ENCODE assay signal across 9 mouse cellular contexts in genomic region chr13:9350670-9351069, GRCm38 (mm10).
DNase-seq lines count a peak whose midpoint lies in the region; ATAC-seq and TF ChIP-seq lines count a peak whose summit lies in the region.
"Had no signal": no experiment of that assay in that cellular context is flagged by ENCODE, and none has a peak within 500 bp of the region (broad histone marks: within the 10 kb centered on the region; RNA-seq: fewer than 3 reads in every experiment).

No protein-coding gene starts in this region.

- WGBS in forebrain, postnatal 0 days, result 60% methylated on average over 2 of the region's 2 CpGs
- 57% methylated on average over 2 of the region's 2 CpGs for WGBS in forebrain, embryonic 16.5 days
- WGBS in heart, embryonic 15.5 days, result 31% methylated on average over 2 of the region's 2 CpGs
- WGBS in limb, embryonic 14.5 days, result 50% methylated on average over 2 of the region's 2 CpGs
- WGBS in forebrain, embryonic 11.5 days, result 84% methylated on average over 2 of the region's 2 CpGs

- no peaks in the 10 kb centered on the region for H3K27me3 ChIP-seq in forebrain, postnatal 0 days (ENCODE audit: insufficient read depth, low read length)
- H3K27me3 ChIP-seq in forebrain, embryonic 16.5 days (replicated peaks; ENCODE audit: control insufficient read depth, insufficient read depth, low read length), result no peaks in the 10 kb centered on the region
- H3K27me3 ChIP-seq in Patski, result no peaks in the 10 kb centered on the region
- H3K27me3 ChIP-seq in heart, embryonic 15.5 days, result no peaks in the 10 kb centered on the region
- no peaks in the 10 kb centered on the region for H3K27me3 ChIP-seq in limb, embryonic 14.5 days (ENCODE audit: control insufficient read depth, insufficient read depth, low read length)
- H3K27me3 ChIP-seq in forebrain, embryonic 11.5 days (ENCODE audit: control insufficient read depth, insufficient read depth, low read length), result no peaks in the 10 kb centered on the region
- H3K27me3 ChIP-seq: liver, embryonic 13.5 days had no signal

- no peak overlapping the region for H3K9ac ChIP-seq in forebrain, postnatal 0 days
- no peak overlapping the region for H3K9ac ChIP-seq in forebrain, embryonic 16.5 days (replicated peaks; ENCODE audit: low read depth, low read length)
- H3K9ac ChIP-seq in heart, embryonic 15.5 days, result no peak overlapping the region
- no peak overlapping the region for H3K9ac ChIP-seq in limb, embryonic 14.5 days (ENCODE audit: low read depth, low read length, severe bottlenecking)
- no peak overlapping the region for H3K9ac ChIP-seq in forebrain, embryonic 11.5 days (ENCODE audit: low read length)
- H3K9ac ChIP-seq: liver, embryonic 13.5 days had no signal

- H3K4me2 ChIP-seq in forebrain, postnatal 0 days (ENCODE audit: low read depth), result no peak overlapping the region
- H3K4me2 ChIP-seq in forebrain, embryonic 16.5 days (ENCODE audit: low read length), result no peak overlapping the region
- no peak overlapping the region for H3K4me2 ChIP-seq in heart, embryonic 15.5 days
- H3K4me2 ChIP-seq in limb, embryonic 14.5 days (replicated peaks; ENCODE audit: low read depth, low read length, severe bottlenecking), result no peak overlapping the region
- no peak overlapping the region for H3K4me2 ChIP-seq in forebrain, embryonic 11.5 days (ENCODE audit: low read depth, low read length, severe bottlenecking)
- H3K4me2 ChIP-seq: liver, embryonic 13.5 days had no signal

- no peak overlapping the region for H3K4me3 ChIP-seq in forebrain, postnatal 0 days (ENCODE audit: low read depth, low read length)
- H3K4me3 ChIP-seq in forebrain, embryonic 16.5 days (replicated peaks; ENCODE audit: low read length), result no peak overlapping the region
- no peak overlapping the region for H3K4me3 ChIP-seq in heart, embryonic 15.5 days
- no peak overlapping the region for H3K4me3 ChIP-seq in limb, embryonic 14.5 days (replicated peaks; ENCODE audit: low read length)
- no peak overlapping the region for H3K4me3 ChIP-seq in forebrain, embryonic 11.5 days (ENCODE audit: low read depth, low read length)
- H3K4me3 ChIP-seq: liver, embryonic 13.5 days had no signal

- no peak overlapping the region for H3K27ac ChIP-seq in forebrain, postnatal 0 days (ENCODE audit: low read depth, low read length)
- no peak overlapping the region for H3K27ac ChIP-seq in forebrain, embryonic 16.5 days (ENCODE audit: low read length)
- peak overlapping the region; percentile 76 for H3K27ac ChIP-seq in heart, embryonic 15.5 days
- no peak overlapping the region; the same call in 1 of the 2 replicates for H3K27ac ChIP-seq in limb, embryonic 14.5 days (replicated peaks; ENCODE audit: low read depth, low read length)
- H3K27ac ChIP-seq in forebrain, embryonic 11.5 days (ENCODE audit: low read depth, low read length), result no peak overlapping the region
- H3K27ac ChIP-seq: liver, embryonic 13.5 days had no signal

- no peak for TF ChIP-seq CTCF in forebrain, postnatal 0 days (IDR thresholded peaks at IDR 0.05; ENCODE audit: low read depth)
- no peak for TF ChIP-seq CTCF in Patski (IDR thresholded peaks at IDR 0.05)

- no peaks in the 10 kb centered on the region for H3K9me3 ChIP-seq in forebrain, postnatal 0 days (ENCODE audit: low read length)
- no peaks in the 10 kb centered on the region for H3K9me3 ChIP-seq in forebrain, embryonic 16.5 days (ENCODE audit: control insufficient read depth, low read length)
- H3K9me3 ChIP-seq in heart, embryonic 15.5 days (replicated peaks), result no peaks in the 10 kb centered on the region
- no peaks in the 10 kb centered on the region for H3K9me3 ChIP-seq in limb, embryonic 14.5 days (ENCODE audit: control insufficient read depth, low read length)
- no peaks in the 10 kb centered on the region for H3K9me3 ChIP-seq in forebrain, embryonic 11.5 days (ENCODE audit: control insufficient read depth, low read length)
- H3K9me3 ChIP-seq: liver, embryonic 13.5 days had no signal

- H3K36me3 ChIP-seq in forebrain, postnatal 0 days (ENCODE audit: insufficient read depth), result no peaks in the 10 kb centered on the region
- no peaks in the 10 kb centered on the region for H3K36me3 ChIP-seq in forebrain, embryonic 16.5 days (ENCODE audit: control insufficient read depth, insufficient read depth)
- no peaks in the 10 kb centered on the region for H3K36me3 ChIP-seq in heart, embryonic 15.5 days
- no peaks in the 10 kb centered on the region for H3K36me3 ChIP-seq in limb, embryonic 14.5 days (ENCODE audit: control insufficient read depth, insufficient read depth, low read length)
- no peaks in the 10 kb centered on the region for H3K36me3 ChIP-seq in forebrain, embryonic 11.5 days (ENCODE audit: control insufficient read depth, insufficient read depth, low read length)
- H3K36me3 ChIP-seq: liver, embryonic 13.5 days had no signal

- POLR2A ChIA-PET in Patski (lab: Charles Lee), result no interaction called here

- H3K4me1 ChIP-seq in forebrain, postnatal 0 days (ENCODE audit: insufficient read depth), result peaks cover 7% of the 10 kb centered on the region; the same call in 1 of the 2 replicates
- H3K4me1 ChIP-seq in forebrain, embryonic 16.5 days (replicated peaks; ENCODE audit: control insufficient read depth, insufficient read depth, low read length), result peaks cover 23% of the 10 kb centered on the region
- H3K4me1 ChIP-seq in heart, embryonic 15.5 days (replicated peaks), result peaks cover 33% of the 10 kb centered on the region
- peaks cover 11% of the 10 kb centered on the region for H3K4me1 ChIP-seq in limb, embryonic 14.5 days (ENCODE audit: control insufficient read depth, insufficient read depth, low read length)
- H3K4me1 ChIP-seq in forebrain, embryonic 11.5 days (replicated peaks; ENCODE audit: control insufficient read depth, insufficient read depth, low read length), result peaks cover 3% of the 10 kb centered on the region; the same call in 1 of the 2 replicates
- H3K4me1 ChIP-seq: liver, embryonic 13.5 days had no signal

- DNase-seq in forebrain, postnatal 0 days, result peak; percentile 15
- DNase-seq in Patski (ENCODE audit: low read depth, low spot score), result peak; percentile 24
- peak; percentile 87 for DNase-seq in limb, embryonic 14.5 days (ENCODE audit: low spot score)
- no peak for DNase-seq in forebrain, embryonic 11.5 days (ENCODE audit: low spot score)
- no peak for DNase-seq in adrenal gland, adult 18-20 months (ENCODE audit: low spot score in 2 of 2)
- DNase-seq: liver, embryonic 13.5 days had no signal

- CTCF ChIA-PET in Patski (lab: Charles Lee), result interaction anchor here (0.9 to 1.4 kb wide), 3 partner anchors 20 to 165 kb away, joined by 3 to 4 read pairs (median 3); no protein-coding TSS in a partner anchor

- no peak for TF ChIP-seq POLR2A in limb, embryonic 14.5 days (IDR thresholded peaks at IDR 0.05; ENCODE audit: borderline replicate concordance, extremely low read depth, insufficient read depth, insufficient read length)

- in situ Hi-C loops in Patski (cut with MboI; ENCODE audit: low pct_unique_long_range_greater_than_20kb), result no loop called here

- no peak for ATAC-seq in forebrain, postnatal 0 days
- ATAC-seq in forebrain, embryonic 16.5 days, result no peak
- ATAC-seq in Patski, result no peak
- ATAC-seq in heart, embryonic 15.5 days (replicated peaks; ENCODE audit: insufficient number of reproducible peaks, insufficient read depth, low FRiP score, low read depth), result no peak; the same call in 1 of the 2 replicates
- ATAC-seq in limb, embryonic 14.5 days (ENCODE audit: low FRiP score, low read depth), result peak; percentile 75
- ATAC-seq in inflammation-experienced regulatory T-cells, adult 6 months, result no peak
- no peak for ATAC-seq in forebrain, embryonic 11.5 days (replicated peaks; ENCODE audit: low FRiP score)

Comparison
In these comparisons a context has a peak if more than half of its experiments do, and no peak if none do; other contexts are left out.
1. DNase-seq: peak in forebrain, postnatal 0 days (single experiment), Patski (single experiment) and limb, embryonic 14.5 days (single experiment); none in forebrain, embryonic 11.5 days (single experiment) and adrenal gland, adult 18-20 months (0 of 2).